ENCODE assay signal across 14 mouse cellular contexts in the genomic region with DNA sequence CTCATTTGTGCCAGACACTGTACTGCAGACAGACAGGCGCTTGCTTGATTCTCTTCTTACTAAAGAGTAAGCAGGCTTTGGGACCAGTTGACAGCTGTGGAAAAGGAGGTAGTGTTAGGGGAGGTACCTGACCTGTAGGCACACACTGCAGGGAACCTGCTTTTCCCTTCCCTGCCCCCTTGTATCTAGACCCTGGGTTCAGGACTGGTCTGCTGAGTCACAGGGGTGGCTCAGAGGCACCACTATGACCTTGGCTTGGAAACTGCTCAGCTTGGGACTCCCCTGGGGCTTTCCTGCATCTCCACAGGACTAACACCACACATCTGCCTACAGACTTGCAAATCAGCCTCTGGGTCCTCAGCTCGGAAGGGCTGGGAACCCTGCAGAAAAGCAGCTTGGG. TPM values are rescaled to one million over a fixed set of nuclear protein-coding genes. Genes with fewer than 3 reads are reported as not detected.
DNase-seq lines count a peak whose midpoint lies in the region; ATAC-seq and TF ChIP-seq lines count a peak whose summit lies in the region.
"Had no signal": no experiment of that assay in that cellular context is flagged by ENCODE, and none has a peak within 500 bp of the region (broad histone marks: within the 10 kb centered on the region; RNA-seq: fewer than 3 reads in every experiment).

No protein-coding gene starts in this region.

- H3K4me2 ChIP-seq in liver, embryonic 13.5 days, result no peak overlapping the region
- no peak overlapping the region for H3K4me2 ChIP-seq in forebrain, embryonic 11.5 days (ENCODE audit: low read depth, low read length, severe bottlenecking)
- H3K4me2 ChIP-seq: embryonic facial prominence, embryonic 12.5 days had no signal

- H3K4me1 ChIP-seq in megakaryocyte, embryonic 14.5 days, result peaks cover 95% of the 10 kb centered on the region
- H3K4me1 ChIP-seq in liver, embryonic 13.5 days (replicated peaks), result peaks cover 98% of the 10 kb centered on the region
- H3K4me1 ChIP-seq in forebrain, embryonic 11.5 days (replicated peaks; ENCODE audit: control insufficient read depth, insufficient read depth, low read length), result no peaks in the 10 kb centered on the region; the same call in 1 of the 2 replicates

- 70% methylated on average over 2 of the region's 2 CpGs for WGBS in liver, embryonic 13.5 days (ENCODE audit: insufficient replicate concordance)
- WGBS in forebrain, embryonic 11.5 days, result 83% methylated on average over 2 of the region's 2 CpGs

- no peak overlapping the region for H3K9ac ChIP-seq in liver, embryonic 13.5 days
- H3K9ac ChIP-seq in forebrain, embryonic 11.5 days (ENCODE audit: low read length), result no peak overlapping the region
- H3K9ac ChIP-seq: embryonic facial prominence, embryonic 12.5 days; forebrain, postnatal 0 days had no signal

- H3K27me3 ChIP-seq in megakaryocyte, embryonic 14.5 days (replicated peaks), result no peaks in the 10 kb centered on the region
- H3K27me3 ChIP-seq in liver, embryonic 13.5 days, result no peaks in the 10 kb centered on the region
- no peaks in the 10 kb centered on the region for H3K27me3 ChIP-seq in forebrain, embryonic 11.5 days (ENCODE audit: control insufficient read depth, insufficient read depth, low read length)
- H3K27me3 ChIP-seq: embryonic facial prominence, embryonic 12.5 days had no signal

- no peak for TF ChIP-seq CTCF in left cerebral cortex, adult 2 months (IDR thresholded peaks at IDR 0.05)

- peak overlapping the region; percentile 40 for H3K4me3 ChIP-seq in megakaryocyte, embryonic 14.5 days (replicated peaks)
- no peak overlapping the region for H3K4me3 ChIP-seq in liver, embryonic 13.5 days (replicated peaks)
- H3K4me3 ChIP-seq in forebrain, embryonic 11.5 days (ENCODE audit: low read depth, low read length), result no peak overlapping the region
- no peak overlapping the region for H3K4me3 ChIP-seq in left cerebral cortex, adult 2 months
- H3K4me3 ChIP-seq: embryonic facial prominence, embryonic 12.5 days had no signal

- ATAC-seq in megakaryocyte, adult 5-6 weeks (ENCODE audit: poor library complexity, severe bottlenecking), result no peak
- no peak for ATAC-seq in liver, embryonic 13.5 days (ENCODE audit: low read depth)
- no peak for ATAC-seq in forebrain, embryonic 11.5 days (replicated peaks; ENCODE audit: low FRiP score)
- ATAC-seq: forebrain, postnatal 0 days had no signal

- peak; percentile 67 for DNase-seq in CD4-positive, CD25-positive, alpha-beta regulatory T cell, adult 2 months (ENCODE audit: low read depth, low spot score)
- DNase-seq in WW6 (ENCODE audit: low read depth, low spot score), result peak; percentile 45
- no peak for DNase-seq in liver, embryonic 13.5 days
- no peak for DNase-seq in forebrain, embryonic 11.5 days (ENCODE audit: low spot score)
- DNase-seq in left cerebral cortex, adult 2 months (ENCODE audit: extremely low spot score in 1 of 2, low spot score in 2 of 2), result no peak
- DNase-seq: cerebellum, adult 11-12 months; forebrain, postnatal 0 days; kidney, adult 2 months; lung, adult 2 months; midbrain, embryonic 14.5 days; retina, postnatal 1 day had no signal

- H3K9me3 ChIP-seq in megakaryocyte, embryonic 14.5 days, result no peaks in the 10 kb centered on the region
- no peaks in the 10 kb centered on the region for H3K9me3 ChIP-seq in liver, embryonic 13.5 days (replicated peaks)
- no peaks in the 10 kb centered on the region for H3K9me3 ChIP-seq in forebrain, embryonic 11.5 days (ENCODE audit: control insufficient read depth, low read length)
- H3K9me3 ChIP-seq: embryonic facial prominence, embryonic 12.5 days had no signal

- peaks cover 25% of the 10 kb centered on the region for H3K36me3 ChIP-seq in megakaryocyte, embryonic 14.5 days (replicated peaks; ENCODE audit: low read length)
- H3K36me3 ChIP-seq in liver, embryonic 13.5 days, result peaks cover 7% of the 10 kb centered on the region
- H3K36me3 ChIP-seq in forebrain, embryonic 11.5 days (ENCODE audit: control insufficient read depth, insufficient read depth, low read length), result no peaks in the 10 kb centered on the region

- H3K27ac ChIP-seq in liver, embryonic 13.5 days, result 0 out of 2 replicates have a peak overlapping the region, but pooled peaks have one; percentile 10
- H3K27ac ChIP-seq in forebrain, embryonic 11.5 days (ENCODE audit: low read depth, low read length), result no peak overlapping the region
- H3K27ac ChIP-seq in left cerebral cortex, adult 2 months, result no peak overlapping the region
- H3K27ac ChIP-seq: embryonic facial prominence, embryonic 12.5 days had no signal

- intact Hi-C loops in left cerebral cortex, adult 2 months (cut with DNase I), result no loop called here

RNA-seq across cellular contexts. Expression of gene Rapgef1, which starts 9.8 kb away (rescaled TPM):
- 13.8 and 14.5 TPM in 2 replicates for polyA plus RNA-seq in megakaryocyte, embryonic 14.5 days (2012; ENCODE audit: insufficient read depth, low replicate concordance)
- total RNA-seq in megakaryocyte, adult 5-6 weeks (2015), result 20.1 and 20.2 TPM in 2 replicates
- total RNA-seq in megakaryocyte, adult 5-6 weeks (2017), result 22.7 and 22.8 TPM in 2 replicates
- polyA plus RNA-seq in liver, embryonic 13.5 days (2015; fragmentation: Nextera tagmentation; extraction: Ambion mirVana), result 5.3 and 5.4 TPM in 2 replicates
- polyA plus RNA-seq in forebrain, embryonic 11.5 days (2014; fragmentation: Nextera tagmentation; extraction: Ambion mirVana), result 23.0 and 26.2 TPM in 2 replicates
- 100 to 1,000 TPM; 102 to 108 TPM for total RNA-seq in left cerebral cortex, adult 2 months (2021)

Comparison
In these comparisons a context has a peak if more than half of its experiments do, and no peak if none do; other contexts are left out.
1. DNase-seq: peak in CD4-positive, CD25-positive, alpha-beta regulatory T cell, adult 2 months (single experiment) and WW6 (single experiment); none in liver, embryonic 13.5 days (single experiment), forebrain, embryonic 11.5 days (single experiment) and left cerebral cortex, adult 2 months (0 of 2).